Mouse (Mus musculus) hindbrain, embryonic 12.5 days (tissue): Measurements from ENCODE around the gene Fam124b. TPM values are rescaled to one million over a fixed set of nuclear protein-coding genes. Genes with fewer than 3 reads are reported as not detected.

Experiments
- ATAC-seq: fragments of 200-750 bp; cut with Nextera tagmentation; 2 replicates; pipeline ENCODE4 v1.8.0; 2017; ENCODE audit warnings: moderate TSS enrichment; ENCODE audit not compliant: low FRiP score
- H3K27ac ChIP-seq: fragments of 300-500 bp; sonication (generic); 2 replicates; pipeline ENCODE4 v1.5.1; 2016; ENCODE audit warnings: mild to moderate bottlenecking
- H3K27me3 ChIP-seq: fragments of 300-500 bp; sonication (generic); 2 replicates; pipeline ENCODE4 v1.6.1; 2016; ENCODE audit warnings: mild to moderate bottlenecking
- H3K36me3 ChIP-seq: fragments of 300-500 bp; sonication (generic); 2 replicates; pipeline ENCODE4 v1.6.1; 2016; ENCODE audit warnings: mild to moderate bottlenecking
- H3K4me1 ChIP-seq: fragments of 300-500 bp; sonication (generic); 2 replicates; pipeline ENCODE4 v1.6.1; 2016
- H3K4me2 ChIP-seq: fragments of 300-500 bp; sonication (generic); replicated peaks from 2 replicates; pipeline ENCODE4 v1.6.1; 2016; ENCODE audit warnings: mild to moderate bottlenecking
- H3K4me3 ChIP-seq: fragments of 300-500 bp; sonication (generic); 2 replicates; pipeline ENCODE4 v1.5.1; 2016; ENCODE audit warnings: mild to moderate bottlenecking
- H3K9ac ChIP-seq: fragments of 300-500 bp; sonication (generic); 2 replicates; pipeline ENCODE4 v1.6.1; 2016; ENCODE audit warnings: mild to moderate bottlenecking, moderate library complexity
- H3K9me3 ChIP-seq: fragments of 300-500 bp; sonication (generic); replicated peaks from 2 replicates; pipeline ENCODE4 v1.6.1; 2016; ENCODE audit warnings: mild to moderate bottlenecking
- WGBS: fragments of 180-500 bp; shearing (Covaris S2); methylation state at CpG from one replicate; pipeline ENCODE4 v1.1.7; 2016; 5-methylcytosine and 5-hydroxymethylcytosine counted together
- polyA plus RNA-seq: library from polyadenylated mRNA; unstranded; fragments of >200 nt; fragmentation: Nextera tagmentation; extraction: Ambion mirVana; gene quantifications from 2 replicates; pipeline ENCODE4 v1.2.1, GENCODE M21; 2016

The Fam124b gene
- 0.67 and 0.89 TPM in 2 replicates for polyA plus RNA-seq

- no peaks in the 10 kb centered on the region for H3K9me3 ChIP-seq
- no peak within 1 kb of the TSS for H3K27ac ChIP-seq
- 0 out of 2 replicates have a peak, but pooled peaks have one; percentile 29 for ATAC-seq
- no peaks in the 10 kb centered on the region for H3K36me3 ChIP-seq
- H3K4me2 ChIP-seq = no peak within 1 kb of the TSS
- H3K27me3 ChIP-seq = no peaks in the 10 kb centered on the region
- no peak within 1 kb of the TSS for H3K9ac ChIP-seq
- WGBS = 77% methylated on average over 6 of the region's 6 CpGs
- no peaks in the 10 kb centered on the region for H3K4me1 ChIP-seq
- H3K4me3 ChIP-seq = no peak within 1 kb of the TSS
Observed at GRCm38 (mm10) chr1:80218268-80218667, at the start of gene Fam124b. Gene Fam124b (minus strand): TSS chr1:80218473.

DNA sequence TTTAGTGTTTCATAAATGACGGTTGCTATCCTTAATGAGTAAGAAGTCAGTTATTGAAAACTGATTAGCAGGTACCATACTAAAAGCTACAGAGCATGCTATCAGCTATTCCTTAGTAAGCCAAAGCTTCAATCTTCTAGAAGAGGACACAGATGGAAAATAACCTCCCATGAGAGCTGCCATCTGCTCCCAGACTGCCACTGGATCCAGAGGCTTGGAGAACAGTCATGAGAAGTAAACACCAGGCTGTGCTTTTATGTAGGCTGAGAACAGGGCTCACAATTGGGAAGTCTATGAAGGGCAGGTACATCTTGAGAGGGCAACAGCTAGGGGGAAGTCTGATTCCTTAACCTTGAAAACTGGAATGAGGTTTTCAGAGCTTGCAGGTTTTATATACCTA, 42.2 kb upstream of the Fam124b start:
- H3K4me3 ChIP-seq = no peak overlapping the region
- no peak overlapping the region for H3K27ac ChIP-seq
- no peak overlapping the region for H3K4me2 ChIP-seq
- no peaks in the 10 kb centered on the region for H3K27me3 ChIP-seq
- H3K9me3 ChIP-seq = no peaks in the 10 kb centered on the region
- H3K9ac ChIP-seq = no peak overlapping the region
- ATAC-seq = no peak
- no peaks in the 10 kb centered on the region for H3K4me1 ChIP-seq
- 0 out of 2 replicates have a peak, but pooled peaks cover 3% of the 10 kb centered on the region for H3K36me3 ChIP-seq
- 70% methylated on average over 1 of the region's 1 CpGs for WGBS

GRCm38 (mm10) chr1:80258632-80259031, 40.4 kb upstream of the Fam124b start:
- 76% methylated on average over 4 of the region's 4 CpGs for WGBS

DNA sequence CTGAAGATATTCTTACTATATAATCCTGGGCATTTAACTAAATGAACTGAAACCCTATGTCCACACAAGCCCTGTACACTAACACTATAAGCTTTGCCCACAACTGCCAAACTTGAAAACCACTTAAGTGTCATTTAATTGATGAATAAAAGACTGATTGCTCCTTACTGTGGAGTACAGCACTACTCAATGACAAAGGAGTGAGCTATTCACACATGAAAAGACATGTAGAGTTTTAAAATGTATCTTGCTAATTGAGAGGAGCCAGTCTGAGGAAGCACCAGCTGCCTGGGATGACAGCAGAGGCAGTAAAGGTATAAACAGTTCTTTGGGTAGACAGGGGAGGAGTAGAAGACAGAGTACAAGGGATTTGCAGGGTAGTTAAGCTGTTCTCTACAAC, 35.0 kb upstream of the Fam124b start:
- no peak for ATAC-seq

More at GRCm38 (mm10) chr1:80258632-80259031, 40.4 kb upstream of the Fam124b start:
- Histone ChIP-seq H3K4me3 (no peak overlapping the region), H3K9me3 (no peaks in the 10 kb centered on the region), H3K36me3 (no peaks in the 10 kb centered on the region), H3K4me2 (no peak overlapping the region), H3K27ac (no peak overlapping the region), H3K27me3 (no peaks in the 10 kb centered on the region), H3K4me1 (no peaks in the 10 kb centered on the region), H3K9ac (no peak overlapping the region)
- no peak for ATAC-seq

GRCm38 (mm10) chr1:80250247-80250646, 32.0 kb upstream of the Fam124b start:
- H3K9me3 ChIP-seq = no peaks in the 10 kb centered on the region
- ATAC-seq = no peak
- H3K27ac ChIP-seq = no peak overlapping the region
- no peak overlapping the region for H3K9ac ChIP-seq
- no peaks in the 10 kb centered on the region for H3K27me3 ChIP-seq
- H3K4me1 ChIP-seq = no peaks in the 10 kb centered on the region
- H3K36me3 ChIP-seq = no peaks in the 10 kb centered on the region
- no peak overlapping the region for H3K4me3 ChIP-seq
- H3K4me2 ChIP-seq = no peak overlapping the region
- WGBS = 87% methylated on average over 5 of the region's 5 CpGs

More for the DNA sequence above, 35.0 kb upstream of the Fam124b start:
- no peaks in the 10 kb centered on the region for H3K4me1 ChIP-seq
- H3K9ac ChIP-seq = no peak overlapping the region
- no peak overlapping the region for H3K4me2 ChIP-seq
- H3K9me3 ChIP-seq = no peaks in the 10 kb centered on the region
- H3K4me3 ChIP-seq = no peak overlapping the region
- no peaks in the 10 kb centered on the region for H3K36me3 ChIP-seq
- H3K27ac ChIP-seq = no peak overlapping the region
- no peaks in the 10 kb centered on the region for H3K27me3 ChIP-seq

DNA sequence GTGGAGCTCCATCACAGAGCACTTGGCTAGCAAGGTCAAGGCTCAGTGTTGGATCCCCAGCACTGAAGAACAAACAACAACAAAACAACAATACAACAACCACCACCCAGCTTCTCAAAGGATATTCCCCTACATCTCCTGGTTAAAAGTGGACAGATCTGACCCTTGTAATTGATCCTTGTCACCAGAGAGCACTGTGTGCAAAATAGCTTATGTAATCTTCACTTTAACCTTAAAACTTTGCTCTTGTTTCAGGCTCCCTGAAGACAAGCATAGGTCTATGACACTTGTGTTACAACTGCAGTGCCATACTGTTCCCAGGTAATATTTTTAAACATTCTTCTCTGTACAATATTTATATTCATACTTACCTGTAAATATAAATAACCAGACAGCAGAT, 28.9 kb upstream of the Fam124b start:
- H3K4me2 ChIP-seq = no peak overlapping the region
- no peak overlapping the region for H3K9ac ChIP-seq
- ATAC-seq = no peak
- H3K4me3 ChIP-seq = no peak overlapping the region
- H3K27me3 ChIP-seq = no peaks in the 10 kb centered on the region
- H3K27ac ChIP-seq = no peak overlapping the region
- no peaks in the 10 kb centered on the region for H3K4me1 ChIP-seq
- H3K36me3 ChIP-seq = no peaks in the 10 kb centered on the region
- no peaks in the 10 kb centered on the region for H3K9me3 ChIP-seq

DNA sequence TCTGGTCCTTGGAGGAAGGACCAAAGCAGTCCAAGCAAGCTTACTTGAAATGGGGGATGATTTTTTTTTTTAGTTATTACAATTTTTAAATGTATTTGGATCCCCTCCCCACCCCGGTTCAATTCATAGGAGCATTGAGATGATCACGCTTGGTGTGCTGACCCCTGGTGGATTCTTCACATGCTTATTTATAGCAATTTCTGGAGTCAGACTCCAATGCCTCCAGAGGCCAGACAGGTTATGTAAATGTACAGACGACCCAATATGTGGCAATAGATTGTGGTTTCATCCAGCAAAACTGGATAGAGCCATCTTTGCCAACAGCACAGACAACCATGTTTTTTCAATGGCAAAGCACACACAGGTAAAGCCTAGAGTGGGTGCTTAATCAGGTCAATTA, 25.9 kb upstream of the Fam124b start:
- Histone ChIP-seq H3K27ac (no peak overlapping the region), H3K9me3 (no peaks in the 10 kb centered on the region), H3K36me3 (no peaks in the 10 kb centered on the region), H3K4me3 (no peak overlapping the region), H3K4me1 (peaks cover 4% of the 10 kb centered on the region), H3K4me2 (no peak overlapping the region), H3K27me3 (no peaks in the 10 kb centered on the region), H3K9ac (no peak overlapping the region)
- WGBS = 70% methylated on average over 3 of the region's 3 CpGs
- no peak for ATAC-seq

GRCm38 (mm10) chr1:80241579-80241978, 23.3 kb upstream of the Fam124b start:
- Histone ChIP-seq H3K36me3 (no peaks in the 10 kb centered on the region), H3K27ac (no peak overlapping the region), H3K9me3 (no peaks in the 10 kb centered on the region), H3K4me3 (no peak overlapping the region), H3K27me3 (no peaks in the 10 kb centered on the region), H3K9ac (no peak overlapping the region), H3K4me1 (peaks cover 7% of the 10 kb centered on the region), H3K4me2 (no peak overlapping the region)
- WGBS = 92% methylated on average over 6 of the region's 6 CpGs
- no peak for ATAC-seq

DNA sequence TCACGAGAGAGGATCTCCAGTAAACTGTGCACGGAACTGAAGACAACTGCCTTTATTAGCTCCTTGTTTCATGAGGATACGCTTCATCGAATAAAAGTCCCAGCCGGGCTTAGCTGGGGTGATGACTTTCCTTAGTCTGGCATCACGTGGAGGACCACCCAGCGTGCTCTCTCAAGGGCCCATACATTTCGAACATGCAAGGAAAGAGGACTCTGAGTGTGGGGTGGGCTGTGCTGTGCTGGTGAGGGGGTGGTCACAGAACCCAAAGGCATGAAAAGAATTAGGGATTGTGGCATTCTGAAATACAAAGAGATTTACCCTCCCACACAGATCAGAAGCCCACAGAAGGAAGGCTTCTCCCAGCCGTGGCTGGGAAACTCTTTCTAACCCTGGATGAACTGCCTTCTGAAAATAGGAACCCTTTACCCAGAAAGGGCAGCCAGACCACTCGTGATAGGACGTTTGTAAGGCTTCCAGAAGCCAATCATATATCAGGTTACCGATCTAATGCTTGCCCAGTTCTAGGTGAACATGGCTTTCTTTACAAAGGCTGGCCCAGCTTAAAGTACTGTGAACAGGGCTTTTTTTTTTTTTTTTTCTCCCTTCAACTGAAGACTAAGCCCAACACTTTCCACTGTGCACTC, 21.9 kb upstream of the Fam124b start:
- Histone ChIP-seq H3K27me3 (no peaks in the 10 kb centered on the region), H3K9me3 (no peaks in the 10 kb centered on the region), H3K9ac (no peak overlapping the region), H3K36me3 (no peaks in the 10 kb centered on the region), H3K4me2 (no peak overlapping the region), H3K27ac (no peak overlapping the region), H3K4me1 (peaks cover 12% of the 10 kb centered on the region), H3K4me3 (no peak overlapping the region)
- peak; percentile 71 for ATAC-seq
- 23% methylated on average over 12 of the region's 12 CpGs for WGBS

- Histone ChIP-seq H3K9ac (no peak overlapping the region), H3K4me3 (no peak overlapping the region), H3K36me3 (no peaks in the 10 kb centered on the region), H3K9me3 (no peaks in the 10 kb centered on the region), H3K4me1 (peaks cover 12% of the 10 kb centered on the region), H3K27me3 (no peaks in the 10 kb centered on the region), H3K4me2 (no peak overlapping the region), H3K27ac (no peak overlapping the region)
- ATAC-seq = no peak; the same call in 1 of the 2 replicates
- 71% methylated on average over 11 of the region's 11 CpGs for WGBS
Observed at GRCm38 (mm10) chr1:80239481-80239880, 21.2 kb upstream of the Fam124b start.

DNA sequence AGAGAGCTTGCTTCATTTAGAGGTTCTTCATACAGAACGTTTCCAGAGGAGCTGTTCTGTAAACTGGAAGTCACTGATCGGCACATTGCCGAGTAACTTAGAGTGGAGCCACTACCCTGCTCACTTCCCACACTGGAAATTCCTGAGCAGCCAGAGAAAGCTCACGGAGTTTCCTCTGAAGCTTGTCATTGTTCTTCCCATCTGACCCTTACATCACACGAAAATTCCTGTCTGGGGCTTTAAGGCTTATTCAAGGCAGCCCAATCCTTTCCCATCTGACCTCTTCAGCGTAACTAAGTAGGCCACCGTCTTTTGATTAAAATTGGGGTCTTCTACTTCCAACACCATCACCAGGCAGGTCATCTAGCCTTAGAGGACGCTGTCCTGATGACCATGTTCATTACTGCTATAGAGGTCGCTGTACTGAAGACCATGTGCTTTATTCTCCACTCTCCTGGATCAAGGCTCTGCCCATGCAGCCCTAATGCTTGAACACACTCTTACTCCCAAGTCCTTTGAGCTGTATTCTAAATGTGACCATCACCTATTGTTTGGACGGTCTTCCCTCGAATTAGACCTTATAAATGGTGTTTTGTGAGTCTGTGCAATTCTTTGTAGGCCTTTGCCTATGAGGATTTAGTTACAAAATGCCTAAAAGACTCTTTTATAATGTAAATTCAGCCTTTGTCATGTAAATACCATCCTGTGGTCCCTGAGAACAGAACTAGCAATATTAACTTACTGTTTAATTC, 18.9 kb upstream of the Fam124b start:
- H3K27me3 ChIP-seq = no peaks in the 10 kb centered on the region
- no peak overlapping the region for H3K27ac ChIP-seq
- no peaks in the 10 kb centered on the region for H3K36me3 ChIP-seq
- no peaks in the 10 kb centered on the region for H3K9me3 ChIP-seq
- H3K4me1 ChIP-seq = peaks cover 12% of the 10 kb centered on the region
- ATAC-seq = 0 out of 2 replicates have a peak, but pooled peaks have one; percentile 58
- WGBS = 50% methylated on average over 11 of the region's 11 CpGs
- H3K9ac ChIP-seq = no peak overlapping the region
- no peak overlapping the region for H3K4me2 ChIP-seq
- H3K4me3 ChIP-seq = no peak overlapping the region

GRCm38 (mm10) chr1:80236126-80236525, 17.9 kb upstream of the Fam124b start:
- no peaks in the 10 kb centered on the region for H3K9me3 ChIP-seq
- no peak for ATAC-seq
- H3K36me3 ChIP-seq = no peaks in the 10 kb centered on the region
- no peak overlapping the region for H3K27ac ChIP-seq
- H3K4me3 ChIP-seq = no peak overlapping the region
- H3K27me3 ChIP-seq = no peaks in the 10 kb centered on the region
- peaks cover 12% of the 10 kb centered on the region for H3K4me1 ChIP-seq
- H3K4me2 ChIP-seq = no peak overlapping the region
- H3K9ac ChIP-seq = no peak overlapping the region
- WGBS = 13% methylated on average over 1 of the region's 1 CpGs

DNA sequence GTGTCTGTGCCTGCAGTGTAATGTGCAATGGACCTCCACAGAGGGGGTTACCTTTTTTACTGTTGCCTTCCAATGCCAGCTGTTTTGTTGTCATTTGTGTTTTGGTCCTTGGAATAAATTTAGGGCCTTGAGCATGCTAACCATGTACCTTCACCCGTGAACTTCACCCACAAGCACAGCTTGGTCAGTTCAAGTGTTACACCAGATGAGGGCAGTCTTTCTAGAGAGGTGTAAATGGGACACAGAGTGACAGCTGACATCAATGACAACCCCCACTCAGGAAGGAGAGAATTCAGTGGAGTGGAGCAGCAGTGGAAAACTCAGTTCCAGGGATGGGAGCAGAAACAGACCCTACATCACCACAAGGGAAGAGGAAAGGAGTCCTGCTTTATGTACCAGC, 12.3 kb upstream of the Fam124b start:
- Histone ChIP-seq H3K4me3 (no peak overlapping the region), H3K27me3 (no peaks in the 10 kb centered on the region), H3K4me1 (no peaks in the 10 kb centered on the region), H3K9me3 (no peaks in the 10 kb centered on the region), H3K4me2 (no peak overlapping the region), H3K9ac (no peak overlapping the region), H3K36me3 (no peaks in the 10 kb centered on the region), H3K27ac (no peak overlapping the region)
- no peak for ATAC-seq
- 80% methylated on average over 1 of the region's 1 CpGs for WGBS
